Mouse (Mus musculus) cortical plate, adult 2 months (tissue): Measurements from ENCODE around the gene Plekha5. TPM values are rescaled to one million over a fixed set of nuclear protein-coding genes. Genes with fewer than 3 reads are reported as not detected.
A peak's percentile ranks its signal among the peaks of the same experiment; 100 is the strongest.

ENCODE experiments used
- H3K27ac ChIP-seq: fragments of 200-500 bp; 2 replicates; pipeline ENCODE4 v1.5.1; 2012; ENCODE audit warnings: low read length, control low read depth, inconsistent platforms; ENCODE audit not compliant: insufficient read depth
- H3K4me1 ChIP-seq: fragments of 200-500 bp; 2 replicates; pipeline ENCODE4 v1.6.1; 2011; ENCODE audit warnings: low read length; ENCODE audit not compliant: control insufficient read depth, insufficient read depth
- H3K4me3 ChIP-seq: fragments of 200-500 bp; 2 replicates; pipeline ENCODE4 v1.5.1; 2011; ENCODE audit warnings: mild to moderate bottlenecking, low read length, control low read depth; ENCODE audit not compliant: insufficient read depth
- CTCF ChIP-seq: fragments of 200-500 bp; IDR thresholded peaks from 2 replicates; pipeline ENCODE4 v1.5.1; 2011; ENCODE audit warnings: mild to moderate bottlenecking, control low read depth, low read length; ENCODE audit not compliant: insufficient read depth; ENCODE audit errors: extremely low read depth
- POLR2A ChIP-seq: fragments of 200-500 bp; IDR thresholded peaks from 2 replicates; pipeline ENCODE4 v1.6.1; 2011; ENCODE audit warnings: mild to moderate bottlenecking, low read length, control low read depth; ENCODE audit not compliant: insufficient read depth; ENCODE audit errors: extremely low read depth
- polyA plus RNA-seq: library from polyadenylated mRNA; depleted of rRNA; stranded (reverse); fragments of >200 nt; gene quantifications from 2 replicates; pipeline ENCODE4 v1.2.3, GENCODE M21; 2012

Gene Plekha5
- polyA plus RNA-seq, 1 experiment: 106 TPM

DNA sequence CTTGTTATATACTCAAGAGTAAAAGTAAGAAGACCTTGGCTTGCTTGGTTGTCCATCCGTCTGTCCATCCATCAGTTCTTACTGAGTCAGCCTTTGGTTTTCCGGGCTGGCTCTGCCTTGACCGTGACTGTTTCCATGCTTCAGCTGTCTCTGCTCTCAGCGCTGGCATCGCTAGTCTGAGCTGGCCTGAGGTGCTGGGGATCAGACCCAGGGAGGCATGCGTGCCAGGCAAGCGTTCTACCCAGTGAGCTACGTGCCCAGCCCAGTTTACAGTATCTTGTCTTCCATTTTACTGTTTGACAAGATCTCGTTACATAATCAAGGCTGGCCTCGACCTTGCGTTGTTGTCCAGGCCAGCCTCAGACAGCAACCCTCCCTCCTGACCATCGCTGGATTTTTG, 44.0 kb downstream of the Plekha5 start:
- H3K4me3 ChIP-seq: no peak overlapping the region
- no peak for TF ChIP-seq POLR2A
- TF ChIP-seq CTCF: no peak
- peaks cover 14% of the 10 kb centered on the region for H3K4me1 ChIP-seq
- peak overlapping the region; percentile 32 for H3K27ac ChIP-seq

DNA sequence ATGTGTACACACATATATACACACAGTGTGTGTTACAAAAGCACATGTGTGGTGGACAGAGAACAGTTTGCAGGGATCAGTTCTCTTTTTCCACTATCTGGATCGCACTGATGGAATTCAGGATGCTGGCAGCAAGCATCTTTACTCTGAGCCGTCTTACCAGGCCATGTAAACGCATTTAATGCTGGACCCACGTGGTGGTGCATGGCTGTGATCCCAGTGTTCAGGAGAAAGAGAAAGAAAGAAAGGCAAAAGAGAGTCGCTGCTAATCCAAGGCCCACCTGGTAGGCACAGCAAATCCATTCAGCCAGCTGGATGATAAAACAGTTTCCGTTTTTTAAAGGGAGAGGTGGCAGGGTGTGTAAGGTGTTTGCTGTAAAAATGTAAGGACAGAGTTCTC, 45.9 kb downstream of the Plekha5 start:
- H3K4me3 ChIP-seq: no peak overlapping the region
- H3K4me1 ChIP-seq: peaks cover 14% of the 10 kb centered on the region
- no peak for TF ChIP-seq POLR2A
- TF ChIP-seq CTCF: no peak
- no peak overlapping the region for H3K27ac ChIP-seq

DNA sequence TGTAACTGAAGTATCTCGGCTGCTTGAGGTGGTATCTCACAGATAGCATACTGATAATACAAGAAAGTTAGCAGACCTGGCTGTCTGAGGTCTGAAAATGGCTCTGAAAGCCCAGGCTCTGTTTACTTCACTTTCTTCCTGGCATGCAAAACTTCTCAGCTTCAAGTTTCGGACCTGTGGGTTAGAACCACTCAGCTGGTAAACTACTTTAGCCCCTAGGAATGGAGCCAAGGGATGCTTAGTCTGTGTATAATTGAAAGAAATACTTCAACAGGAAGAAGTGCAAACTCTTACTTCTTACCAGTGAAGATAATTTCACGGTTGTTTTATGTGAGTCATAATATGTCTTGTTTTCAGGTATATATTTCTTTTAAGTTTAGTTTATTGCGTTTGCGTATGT, 47.9 kb downstream of the Plekha5 start:
- Histone ChIP-seq H3K27ac (no peak overlapping the region), H3K4me3 (no peak overlapping the region), H3K4me1 (peaks cover 4% of the 10 kb centered on the region)
- no peak for TF ChIP-seq CTCF
- no peak for TF ChIP-seq POLR2A

DNA sequence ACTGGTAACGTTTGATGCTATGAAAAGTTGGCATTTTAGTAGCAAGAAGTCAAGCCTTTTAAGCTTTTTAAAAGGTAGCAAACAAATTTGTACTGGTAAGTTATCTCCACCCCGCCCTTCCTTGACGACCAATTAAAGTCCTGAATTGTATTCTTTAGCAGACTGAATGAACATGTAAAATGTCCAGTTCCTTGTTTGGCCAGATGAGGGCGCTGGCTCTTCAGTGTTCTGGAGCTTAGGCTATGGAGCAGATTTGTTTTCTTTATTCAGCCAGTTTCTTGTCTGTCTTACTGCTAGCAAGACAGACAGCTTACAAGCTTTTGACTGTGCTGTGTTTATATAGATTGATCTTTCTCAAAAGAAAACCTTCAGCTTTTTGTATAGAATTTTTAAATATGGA, 48.5 kb downstream of the Plekha5 start:
- TF ChIP-seq CTCF (peak; percentile 81), POLR2A (no peak)
- H3K4me1 ChIP-seq: peaks cover 7% of the 10 kb centered on the region
- H3K27ac ChIP-seq: no peak overlapping the region
- no peak overlapping the region for H3K4me3 ChIP-seq

DNA sequence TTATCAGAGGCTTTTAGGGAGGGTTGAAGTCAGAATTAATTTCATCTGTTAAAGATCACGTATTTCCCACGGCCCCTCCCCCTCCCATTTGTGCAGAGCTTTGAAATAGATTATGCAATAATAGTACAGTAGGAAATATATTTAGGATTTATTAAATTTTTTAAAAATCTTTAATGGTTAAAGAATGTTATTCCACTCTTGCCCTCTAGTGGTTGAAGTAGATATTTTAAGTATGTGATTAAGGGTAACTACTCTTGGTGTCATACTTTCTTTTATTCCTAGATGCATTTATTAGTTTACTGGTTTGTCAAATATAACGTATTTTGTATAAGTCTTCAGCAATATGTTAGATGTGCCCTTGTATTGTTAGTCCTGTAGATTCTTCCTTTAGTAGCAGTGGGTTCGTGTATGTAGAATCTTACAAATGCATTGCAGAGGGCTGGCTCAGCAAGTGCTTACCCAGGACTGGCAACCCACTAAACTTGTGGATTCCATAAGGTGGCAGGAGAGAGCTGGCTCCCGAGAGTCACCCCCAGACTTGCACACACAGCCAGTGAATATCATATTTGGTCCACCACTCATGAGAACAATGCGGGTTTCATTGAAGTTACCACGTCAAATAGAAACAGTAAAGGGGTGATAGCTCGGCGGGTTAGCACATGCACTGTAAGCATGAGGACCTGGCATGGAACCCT, 51.7 kb downstream of the Plekha5 start:
- H3K4me1 ChIP-seq: peaks cover 20% of the 10 kb centered on the region
- H3K4me3 ChIP-seq: no peak overlapping the region
- TF ChIP-seq CTCF: 0 out of 2 replicates have a peak, but pooled peaks have one; percentile 27
- no peak for TF ChIP-seq POLR2A
- H3K27ac ChIP-seq: no peak overlapping the region

DNA sequence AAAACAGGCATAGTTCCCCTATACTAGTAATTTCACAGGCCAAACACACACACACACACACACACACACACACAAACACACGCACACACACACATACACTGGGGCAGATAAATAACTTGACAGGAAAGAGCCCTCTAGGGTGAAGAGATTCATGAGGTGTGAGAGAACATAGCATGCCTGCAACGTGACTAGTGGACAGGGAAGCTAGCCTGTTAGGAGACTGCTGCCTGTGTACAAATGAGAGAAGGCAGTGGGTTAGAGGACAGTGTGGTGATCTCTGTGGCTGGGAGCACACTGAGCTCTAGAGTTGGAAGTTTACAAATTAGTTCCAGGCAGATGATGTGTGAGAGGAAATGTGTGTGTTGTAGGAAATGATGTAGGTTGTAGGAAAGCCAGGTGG, 53.1 kb downstream of the Plekha5 start:
- TF ChIP-seq CTCF: no peak
- TF ChIP-seq POLR2A: no peak
- H3K4me3 ChIP-seq: no peak overlapping the region
- H3K27ac ChIP-seq: no peak overlapping the region
- peaks cover 20% of the 10 kb centered on the region for H3K4me1 ChIP-seq

DNA sequence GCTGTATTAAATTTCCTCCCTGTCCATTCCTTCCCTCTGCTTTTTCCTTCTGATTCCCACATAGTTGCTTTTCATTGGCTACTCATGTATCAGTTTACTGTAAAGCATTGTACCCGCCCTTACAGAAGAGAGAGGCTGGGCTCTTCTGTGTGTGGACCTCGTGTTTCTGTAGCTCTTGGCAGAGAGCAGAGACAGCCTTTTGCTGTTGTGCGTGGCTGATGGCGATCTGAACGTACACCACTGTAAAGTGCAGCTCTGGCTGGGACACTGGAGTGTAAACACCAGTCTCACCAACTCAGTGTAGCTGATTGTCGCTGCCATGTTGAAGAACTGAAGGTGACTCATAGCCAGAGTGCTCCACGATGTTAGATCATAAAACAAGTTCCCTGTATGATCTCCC, 54.2 kb downstream of the Plekha5 start:
- peaks cover 20% of the 10 kb centered on the region for H3K4me1 ChIP-seq
- peak overlapping the region; percentile 2; the same call in 1 of the 2 replicates for H3K27ac ChIP-seq
- H3K4me3 ChIP-seq: no peak overlapping the region
- TF ChIP-seq POLR2A (no peak), CTCF (no peak)

DNA sequence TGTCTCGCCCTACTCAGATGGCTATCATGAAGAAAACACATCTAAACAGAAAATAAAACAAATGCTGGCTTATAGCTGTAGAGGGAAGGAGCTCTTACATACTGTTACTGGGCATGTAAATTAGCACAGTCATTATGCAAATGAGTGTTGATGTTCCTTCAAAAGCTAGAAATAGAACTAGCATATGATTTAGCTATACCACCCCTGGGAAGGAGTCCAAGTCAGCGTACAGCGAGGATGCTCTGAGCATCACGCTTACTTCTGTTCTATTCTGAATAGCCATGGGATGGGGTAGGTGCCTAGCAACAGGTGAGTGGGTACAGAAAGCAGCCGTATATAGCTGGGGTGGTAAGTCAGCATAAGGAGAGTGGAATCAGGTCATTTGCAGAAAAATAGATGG, 55.1 kb downstream of the Plekha5 start:
- Histone ChIP-seq H3K4me3 (no peak overlapping the region), H3K27ac (no peak overlapping the region), H3K4me1 (peaks cover 25% of the 10 kb centered on the region)
- TF ChIP-seq CTCF: no peak
- TF ChIP-seq POLR2A: no peak

DNA sequence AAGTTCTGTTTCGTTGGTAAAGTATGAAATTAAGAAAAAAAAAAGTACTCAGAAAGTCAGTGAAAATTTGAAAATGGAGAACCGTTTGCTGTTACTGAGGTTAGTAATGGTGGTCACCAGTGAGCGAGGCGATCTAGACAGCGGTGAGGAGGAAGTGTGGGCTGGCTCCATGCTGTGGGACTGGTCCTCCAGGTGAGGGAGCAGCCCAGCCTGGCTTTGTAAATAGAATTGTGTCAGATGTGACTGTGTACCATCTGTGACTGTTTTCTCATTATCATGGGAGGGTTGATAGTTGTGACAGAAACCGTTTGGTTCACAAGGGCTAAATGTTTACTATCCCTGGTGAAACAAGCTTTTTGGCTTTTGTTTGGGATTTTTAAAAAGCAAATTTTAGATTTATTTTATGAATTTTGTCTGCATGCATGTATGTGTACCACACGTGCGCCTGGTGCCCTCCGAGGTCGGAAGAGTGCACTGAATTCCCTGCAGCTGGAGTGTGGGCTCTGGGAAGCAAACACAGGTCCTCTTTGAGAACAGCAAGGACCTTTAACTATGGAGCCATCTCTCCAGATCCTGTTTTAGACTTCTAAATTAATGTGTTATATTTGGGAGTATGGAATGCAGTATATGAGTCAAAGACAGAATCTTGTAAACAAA, 56.7 kb downstream of the Plekha5 start:
- no peak for TF ChIP-seq CTCF
- TF ChIP-seq POLR2A: no peak
- Histone ChIP-seq H3K4me1 (peaks cover 26% of the 10 kb centered on the region), H3K27ac (no peak overlapping the region), H3K4me3 (no peak overlapping the region)

DNA sequence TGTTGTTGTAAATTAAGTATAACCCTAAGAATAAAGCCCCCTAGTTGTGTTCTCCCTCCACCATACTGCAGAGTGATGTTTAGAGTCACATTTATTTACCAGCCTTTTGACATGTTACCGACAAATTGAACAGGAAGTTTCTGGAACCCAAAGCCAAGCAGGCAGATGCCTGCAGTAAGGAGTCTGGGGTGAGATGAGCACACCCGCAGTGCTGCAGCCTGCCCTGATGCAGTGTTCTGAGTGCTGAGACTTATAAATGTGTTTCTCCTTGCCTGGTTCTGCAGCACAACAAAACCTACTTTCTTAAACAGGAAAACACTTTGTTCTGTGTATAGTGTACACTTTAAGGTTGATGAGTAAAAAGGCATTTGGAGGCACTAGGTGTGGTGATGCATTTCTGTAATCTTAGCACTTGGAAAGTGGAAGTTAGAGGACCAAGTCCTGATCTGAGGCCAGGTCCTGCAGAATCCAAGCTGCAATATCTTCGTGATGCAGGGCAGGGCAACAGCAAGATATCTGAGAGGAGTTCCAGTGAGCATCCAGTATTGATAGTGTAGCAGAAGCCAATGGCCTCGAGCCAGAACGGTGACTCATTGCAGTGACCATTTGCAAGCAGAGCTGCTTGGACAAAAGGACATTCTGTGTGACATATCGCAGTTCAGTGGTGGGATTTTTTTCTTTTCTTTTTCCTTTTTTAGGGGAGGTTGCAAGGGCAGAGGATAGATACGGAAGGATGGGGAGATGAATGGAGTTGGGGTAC, 58.0 kb downstream of the Plekha5 start:
- H3K27ac ChIP-seq: peak overlapping the region; percentile 69
- H3K4me1 ChIP-seq: peaks cover 26% of the 10 kb centered on the region
- H3K4me3 ChIP-seq: no peak overlapping the region
- TF ChIP-seq CTCF (no peak), POLR2A (no peak)
